Mouse (Mus musculus) midbrain, embryonic 11.5 days (tissue): ENCODE measurements at regions not wholly inside any gene's neighbourhood (a gene's known extent, or its start where the extent isn't known, plus 50 kb on each side); places are given as distances from the start of the nearest gene placed in this dataset.

Experiments
- ATAC-seq: fragments of 200-750 bp; cut with Nextera tagmentation; 2 replicates; pipeline ENCODE4 v1.8.0; 2017; ENCODE audit warnings: moderate TSS enrichment, moderate library complexity; ENCODE audit not compliant: low FRiP score
- DNase-seq: peaks from one replicate; pipeline ENCODE4 v3.0.0; 2015; ENCODE audit warnings: low spot score; ENCODE audit errors: missing footprints
- H3K27ac ChIP-seq: fragments of 300-500 bp; sonication (generic); 2 replicates; pipeline ENCODE4 v1.5.1; 2014; ENCODE audit warnings: low read depth, low read length
- H3K27me3 ChIP-seq: fragments of 300-500 bp; sonication (generic); 2 replicates; pipeline ENCODE4 v1.6.1; 2014; ENCODE audit warnings: mild to moderate bottlenecking, low read length, moderate library complexity, mixed read lengths; ENCODE audit not compliant: control insufficient read depth, insufficient read depth
- H3K36me3 ChIP-seq: fragments of 300-500 bp; sonication (generic); 2 replicates; pipeline ENCODE4 v1.6.1; 2014; ENCODE audit warnings: mild to moderate bottlenecking, low read length, moderate library complexity, mixed read lengths; ENCODE audit not compliant: control insufficient read depth, insufficient read depth
- H3K4me1 ChIP-seq: fragments of 300-500 bp; sonication (generic); 2 replicates; pipeline ENCODE4 v1.6.1; 2014; ENCODE audit warnings: low read length; ENCODE audit not compliant: control insufficient read depth, insufficient read depth
- H3K4me2 ChIP-seq: fragments of 300-500 bp; sonication (generic); 2 replicates; pipeline ENCODE4 v1.6.1; 2014; ENCODE audit warnings: mild to moderate bottlenecking, moderate library complexity
- H3K4me3 ChIP-seq: fragments of 300-500 bp; sonication (generic); 2 replicates; pipeline ENCODE4 v1.5.1; 2014; ENCODE audit warnings: low read depth, low read length
- H3K9ac ChIP-seq: fragments of 300-500 bp; sonication (generic); 2 replicates; pipeline ENCODE4 v1.6.1; 2014; ENCODE audit warnings: low read length
- H3K9me3 ChIP-seq: fragments of 300-500 bp; sonication (generic); 2 replicates; pipeline ENCODE4 v1.6.1; 2016; ENCODE audit warnings: low read length; ENCODE audit not compliant: control insufficient read depth
- WGBS: fragments of 180-500 bp; shearing (Covaris S2); extraction: QIAGEN DNeasy Blood & Tissue Kit; methylation state at CpG from one replicate; pipeline ENCODE4 v1.1.7; 2014; 5-methylcytosine and 5-hydroxymethylcytosine counted together

GRCm38 (mm10) chr2:50932936-50933335 lies 216.0 kb downstream of the Rnd3 start:
- no peak overlapping the region for H3K27ac ChIP-seq
- H3K4me1 ChIP-seq, result no peaks in the 10 kb centered on the region
- H3K4me3 ChIP-seq, result no peak overlapping the region
- ATAC-seq (no peak), DNase-seq (no peak)
- H3K9me3 ChIP-seq, result no peaks in the 10 kb centered on the region
- H3K27me3 ChIP-seq, result no peaks in the 10 kb centered on the region
- H3K36me3 ChIP-seq, result no peaks in the 10 kb centered on the region
- no peak overlapping the region for H3K4me2 ChIP-seq
- 64% methylated on average over 7 of the region's 7 CpGs for WGBS
- H3K9ac ChIP-seq, result no peak overlapping the region

GRCm38 (mm10) chr2:50921002-50921401 lies 227.9 kb downstream of the Rnd3 start:
- DNase-seq (no peak), ATAC-seq (no peak)
- Histone ChIP-seq H3K4me1 (peaks cover 5% of the 10 kb centered on the region; the same call in 1 of the 2 replicates), H3K9me3 (no peaks in the 10 kb centered on the region), H3K36me3 (no peaks in the 10 kb centered on the region), H3K9ac (no peak overlapping the region), H3K4me2 (no peak overlapping the region), H3K4me3 (no peak overlapping the region), H3K27me3 (no peaks in the 10 kb centered on the region), H3K27ac (no peak overlapping the region)

GRCm38 (mm10) chr2:50916323-50917221 lies 232.3 kb downstream of the Rnd3 start:
- 56% methylated on average over 18 of the region's 18 CpGs for WGBS
- ATAC-seq (peak; percentile 70; the same call in 1 of the 2 replicates), DNase-seq (no peak)
- no peak overlapping the region for H3K9ac ChIP-seq
- no peak overlapping the region for H3K4me3 ChIP-seq
- no peak overlapping the region for H3K4me2 ChIP-seq
- no peaks in the 10 kb centered on the region for H3K27me3 ChIP-seq
- H3K9me3 ChIP-seq, result no peaks in the 10 kb centered on the region
- H3K4me1 ChIP-seq, result peaks cover 5% of the 10 kb centered on the region
- H3K27ac ChIP-seq, result peak overlapping the region; percentile 21; the same call in 1 of the 2 replicates
- H3K36me3 ChIP-seq, result no peaks in the 10 kb centered on the region

GRCm38 (mm10) chr2:50915149-50915548 lies 233.8 kb downstream of the Rnd3 start:
- Histone ChIP-seq H3K27me3 (no peaks in the 10 kb centered on the region), H3K4me1 (peaks cover 5% of the 10 kb centered on the region), H3K9ac (no peak overlapping the region), H3K4me3 (no peak overlapping the region), H3K27ac (no peak overlapping the region), H3K36me3 (no peaks in the 10 kb centered on the region), H3K9me3 (no peaks in the 10 kb centered on the region), H3K4me2 (no peak overlapping the region)
- WGBS, result 93% methylated on average over 2 of the region's 2 CpGs
- ATAC-seq (no peak), DNase-seq (no peak)

- H3K9ac ChIP-seq, result no peak overlapping the region
- H3K4me1 ChIP-seq, result peaks cover 5% of the 10 kb centered on the region
- H3K27me3 ChIP-seq, result no peaks in the 10 kb centered on the region
- H3K9me3 ChIP-seq, result no peaks in the 10 kb centered on the region
- no peak overlapping the region for H3K27ac ChIP-seq
- H3K4me3 ChIP-seq, result no peak overlapping the region
- no peak for ATAC-seq
- no peak for DNase-seq
- no peaks in the 10 kb centered on the region for H3K36me3 ChIP-seq
- no peak overlapping the region for H3K4me2 ChIP-seq
These were observed 234.7 kb downstream of the Rnd3 start for GRCm38 (mm10) chr2:50914176-50914575.

- Histone ChIP-seq H3K4me3 (no peak overlapping the region), H3K9me3 (no peaks in the 10 kb centered on the region), H3K27ac (no peak overlapping the region), H3K27me3 (no peaks in the 10 kb centered on the region), H3K9ac (no peak overlapping the region), H3K4me2 (no peak overlapping the region), H3K4me1 (peaks cover 1% of the 10 kb centered on the region; the same call in 1 of the 2 replicates), H3K36me3 (no peaks in the 10 kb centered on the region)
- no peak for ATAC-seq
- DNase-seq, result no peak
- 86% methylated on average over 3 of the region's 3 CpGs for WGBS
These were observed 240.1 kb downstream of the Rnd3 start for GRCm38 (mm10) chr2:50908762-50909161.

GRCm38 (mm10) chr2:50902701-50903100 lies 246.2 kb downstream of the Rnd3 start:
- Histone ChIP-seq H3K27ac (no peak overlapping the region), H3K9ac (no peak overlapping the region), H3K4me3 (no peak overlapping the region), H3K36me3 (no peaks in the 10 kb centered on the region), H3K4me1 (peaks cover 10% of the 10 kb centered on the region), H3K9me3 (no peaks in the 10 kb centered on the region), H3K27me3 (no peaks in the 10 kb centered on the region), H3K4me2 (no peak overlapping the region)
- 70% methylated on average over 8 of the region's 8 CpGs for WGBS
- no peak for ATAC-seq
- no peak for DNase-seq

- Histone ChIP-seq H3K4me2 (no peak overlapping the region), H3K27ac (no peak overlapping the region)
- ATAC-seq, result no peak
These were observed 246.7 kb downstream of the Rnd3 start for GRCm38 (mm10) chr2:50902220-50902619.

GRCm38 (mm10) chr2:50888992-50889391 lies 259.9 kb downstream of the Rnd3 start:
- DNase-seq (no peak), ATAC-seq (no peak)

More at GRCm38 (mm10) chr2:50902220-50902619, 246.7 kb downstream of the Rnd3 start:
- Histone ChIP-seq H3K36me3 (no peaks in the 10 kb centered on the region), H3K9ac (no peak overlapping the region), H3K27me3 (no peaks in the 10 kb centered on the region), H3K4me3 (no peak overlapping the region), H3K4me1 (peaks cover 10% of the 10 kb centered on the region), H3K9me3 (no peaks in the 10 kb centered on the region)
- 52% methylated on average over 9 of the region's 9 CpGs for WGBS
- DNase-seq, result no peak

More at GRCm38 (mm10) chr2:50888992-50889391, 259.9 kb downstream of the Rnd3 start:
- no peaks in the 10 kb centered on the region for H3K9me3 ChIP-seq
- H3K4me1 ChIP-seq, result no peaks in the 10 kb centered on the region; the same call in 1 of the 2 replicates
- H3K36me3 ChIP-seq, result no peaks in the 10 kb centered on the region
- H3K9ac ChIP-seq, result no peak overlapping the region
- no peak overlapping the region for H3K4me2 ChIP-seq
- 84% methylated on average over 5 of the region's 5 CpGs for WGBS
- no peak overlapping the region for H3K27ac ChIP-seq
- no peaks in the 10 kb centered on the region for H3K27me3 ChIP-seq
- no peak overlapping the region for H3K4me3 ChIP-seq
